Mouse (Mus musculus): Measurements from ENCODE around the gene Ddx10. TPM values are rescaled to one million over a fixed set of nuclear protein-coding genes. Genes with fewer than 3 reads are reported as not detected.
A peak's percentile ranks its signal among the peaks of the same experiment; 100 is the strongest.

The Ddx10 gene
- 10 to 100 TPM; 19.2 to 21.1 TPM for total RNA-seq (2021)
- long read RNA-seq, experiment 1, transcript Ddx10-201 (18 exons, 3,128 nt): major isoform, 20 of 31 reads
- long read RNA-seq, experiment 1, partial matches to known transcripts: 9 of 31 reads
- long read RNA-seq, experiment 1, other reads (novel, unspliced or antisense): 2 of 31 reads
- long read RNA-seq, experiment 2, partial matches to known transcripts: 1 of 6 reads
- long read RNA-seq, experiment 2, other reads (novel, unspliced or antisense): 1 of 6 reads

GRCm38 (mm10) chr9:53247953-53248397 lies at the start of gene Ddx10:
Ddx10 (minus strand) TSS chr9:53248053.
- DNase-seq: peak; percentile 97 to 98

- DNase-seq: no peak
Measured at GRCm38 (mm10) chr9:53292833-53293232, 45.0 kb upstream of the Ddx10 start.

- DNase-seq: no peak
Measured at GRCm38 (mm10) chr9:53290006-53290405, 42.2 kb upstream of the Ddx10 start.

GRCm38 (mm10) chr9:53286793-53287192 lies 38.9 kb upstream of the Ddx10 start:
- DNase-seq: no peak

- no peak for DNase-seq
Measured at GRCm38 (mm10) chr9:53278997-53279396, 31.1 kb upstream of the Ddx10 start.

- DNase-seq: no peak
Measured at GRCm38 (mm10) chr9:53276381-53276780, 28.5 kb upstream of the Ddx10 start.

GRCm38 (mm10) chr9:53272714-53273113 lies 24.9 kb upstream of the Ddx10 start:
- DNase-seq: no peak

GRCm38 (mm10) chr9:53272207-53272606 lies 24.4 kb upstream of the Ddx10 start:
- no peak for DNase-seq

- no peak for DNase-seq
Measured at GRCm38 (mm10) chr9:53271281-53272022, 23.6 kb upstream of the Ddx10 start.

GRCm38 (mm10) chr9:53269466-53269755 lies 21.6 kb upstream of the Ddx10 start:
- no peak for DNase-seq

- peak; percentile 3 to 20 for DNase-seq
Measured at GRCm38 (mm10) chr9:53268731-53269465, 21.0 kb upstream of the Ddx10 start.

GRCm38 (mm10) chr9:53268036-53268435 lies 20.2 kb upstream of the Ddx10 start:
- DNase-seq: no peak

GRCm38 (mm10) chr9:53265589-53265988 lies 17.7 kb upstream of the Ddx10 start:
- DNase-seq: no peak

GRCm38 (mm10) chr9:53264387-53264786 lies 16.5 kb upstream of the Ddx10 start:
- DNase-seq: no peak

- DNase-seq: no peak
Measured at GRCm38 (mm10) chr9:53258199-53258598, 10.3 kb upstream of the Ddx10 start.

- DNase-seq: no peak
Measured at GRCm38 (mm10) chr9:53257772-53258171, 9.9 kb upstream of the Ddx10 start.

GRCm38 (mm10) chr9:53256690-53257305 lies 8.9 kb upstream of the Ddx10 start:
- DNase-seq: no peak

- DNase-seq: peak; percentile 71 to 84
Measured at GRCm38 (mm10) chr9:53254368-53254767, 6.5 kb upstream of the Ddx10 start.

GRCm38 (mm10) chr9:53247516-53247915 lies 337 bp downstream of the Ddx10 start:
- DNase-seq: peak in 1 of 2 experiments; percentile 1

GRCm38 (mm10) chr9:53218181-53218580 lies 29.7 kb downstream of the Ddx10 start:
- DNase-seq: no peak

- DNase-seq: no peak
Measured at GRCm38 (mm10) chr9:53208283-53208682, 39.6 kb downstream of the Ddx10 start.

- no peak for DNase-seq
Measured at GRCm38 (mm10) chr9:53174590-53174989, 73.3 kb downstream of the Ddx10 start.

- DNase-seq: peak in 1 of 2 experiments; percentile 2
Measured at GRCm38 (mm10) chr9:53173258-53173657, 74.6 kb downstream of the Ddx10 start.
